Mouse (Mus musculus): ENCODE measurements around the gene Ptk7.

The Ptk7 gene

DNA sequence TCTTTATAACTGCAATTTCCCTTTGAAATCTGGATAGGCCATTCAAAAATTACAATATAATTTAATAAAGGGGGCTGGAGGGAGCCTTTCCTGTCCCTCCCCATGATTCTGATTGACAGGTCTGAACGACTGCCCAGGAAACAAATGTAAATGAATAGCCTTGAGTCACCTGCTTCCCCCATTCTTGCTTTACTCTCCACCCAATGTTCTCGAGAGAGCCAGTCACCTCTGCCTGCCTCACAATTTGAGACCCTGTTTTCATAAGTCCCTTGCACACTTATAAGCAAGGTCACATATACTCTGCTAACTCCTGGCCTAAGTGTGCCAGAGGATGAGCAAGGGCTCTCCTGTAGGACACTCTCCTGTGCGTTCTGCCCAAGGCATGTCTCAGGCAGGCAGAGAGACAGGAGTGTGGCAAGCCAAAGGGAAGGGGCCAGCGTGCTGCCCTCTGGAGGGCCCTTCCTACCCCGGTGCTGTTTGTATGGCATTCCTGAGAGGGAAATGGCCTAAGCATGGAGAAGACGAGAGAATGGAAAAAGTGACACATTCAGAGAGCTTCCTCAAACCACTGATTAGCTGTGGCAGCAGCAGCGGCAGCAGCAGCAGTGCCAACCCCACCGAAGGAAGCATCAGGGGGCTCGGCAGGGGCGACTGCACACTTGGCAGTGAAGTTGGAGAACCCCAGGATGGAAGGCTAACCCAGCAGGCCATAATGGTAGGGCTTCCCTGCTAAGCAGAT is 5.3 kb downstream of the Ptk7 start:
- TF ChIP-seq GATA4 (IDR thresholded peaks at IDR 0.05; ENCODE audit: insufficient replicate concordance, low read length), result no peak

DNA sequence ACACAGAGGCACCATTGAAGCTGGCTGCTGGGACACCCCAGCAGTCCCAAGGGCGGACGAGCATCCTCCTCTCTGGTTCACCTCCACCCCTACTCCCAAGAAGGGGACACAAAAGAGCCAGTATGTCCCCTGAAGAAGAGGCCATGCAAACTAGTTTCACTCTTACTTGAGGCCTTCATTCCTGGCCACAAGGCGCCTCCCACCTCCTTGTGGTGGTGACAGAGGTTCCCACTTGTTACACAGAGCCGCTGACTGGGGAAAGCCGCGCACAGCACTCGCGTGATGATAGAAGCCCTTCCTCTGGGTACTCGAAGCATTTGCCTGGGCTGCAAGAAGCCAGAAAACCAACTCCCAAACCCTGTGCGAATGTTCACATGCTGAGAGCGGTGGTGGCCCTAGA is 7.0 kb downstream of the Ptk7 start:
- TF ChIP-seq GATA4 (IDR thresholded peaks at IDR 0.05; ENCODE audit: insufficient replicate concordance, low read length), result no peak

- TF ChIP-seq GATA4 (IDR thresholded peaks at IDR 0.05; ENCODE audit: insufficient replicate concordance, low read length), result peak; percentile 82; the same call in 1 of the 2 replicates
These were observed 8.0 kb downstream of the Ptk7 start for GRCm38 (mm10) chr17:46621324-46621723.

DNA sequence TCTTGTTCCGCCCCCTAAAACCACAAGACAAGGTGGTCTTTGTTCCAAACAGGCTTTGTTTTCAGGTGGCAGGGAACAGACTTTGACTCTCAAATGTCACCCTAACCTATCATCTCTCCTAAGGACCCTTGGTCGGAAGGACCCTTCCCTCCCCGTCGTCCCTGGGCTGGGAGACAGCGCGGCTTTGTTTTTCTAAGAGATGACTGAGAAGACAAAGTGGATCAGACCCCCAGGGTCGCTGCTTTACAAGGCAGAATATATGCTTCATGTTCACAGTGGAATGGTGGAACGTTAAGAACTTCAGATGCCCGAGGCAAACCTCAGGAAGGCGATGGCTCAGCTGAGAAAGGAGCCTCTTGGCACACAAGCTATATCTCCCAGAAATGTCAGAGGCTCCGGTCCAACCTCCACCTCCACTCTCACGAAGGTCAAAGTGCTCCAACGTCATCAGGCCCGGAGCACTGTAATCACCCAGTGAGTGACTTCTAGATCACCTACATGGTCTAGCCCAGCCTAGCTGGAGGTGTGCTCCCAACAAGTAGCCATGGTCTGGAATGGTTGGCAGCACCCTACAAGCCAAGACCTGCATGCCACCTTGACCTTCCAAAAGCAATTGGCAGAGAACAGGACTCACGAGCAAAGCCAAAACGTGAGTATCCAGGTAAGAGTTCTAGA is 9.5 kb downstream of the Ptk7 start:
- TF ChIP-seq GATA4 (IDR thresholded peaks at IDR 0.05; ENCODE audit: insufficient replicate concordance, low read length), result no peak

DNA sequence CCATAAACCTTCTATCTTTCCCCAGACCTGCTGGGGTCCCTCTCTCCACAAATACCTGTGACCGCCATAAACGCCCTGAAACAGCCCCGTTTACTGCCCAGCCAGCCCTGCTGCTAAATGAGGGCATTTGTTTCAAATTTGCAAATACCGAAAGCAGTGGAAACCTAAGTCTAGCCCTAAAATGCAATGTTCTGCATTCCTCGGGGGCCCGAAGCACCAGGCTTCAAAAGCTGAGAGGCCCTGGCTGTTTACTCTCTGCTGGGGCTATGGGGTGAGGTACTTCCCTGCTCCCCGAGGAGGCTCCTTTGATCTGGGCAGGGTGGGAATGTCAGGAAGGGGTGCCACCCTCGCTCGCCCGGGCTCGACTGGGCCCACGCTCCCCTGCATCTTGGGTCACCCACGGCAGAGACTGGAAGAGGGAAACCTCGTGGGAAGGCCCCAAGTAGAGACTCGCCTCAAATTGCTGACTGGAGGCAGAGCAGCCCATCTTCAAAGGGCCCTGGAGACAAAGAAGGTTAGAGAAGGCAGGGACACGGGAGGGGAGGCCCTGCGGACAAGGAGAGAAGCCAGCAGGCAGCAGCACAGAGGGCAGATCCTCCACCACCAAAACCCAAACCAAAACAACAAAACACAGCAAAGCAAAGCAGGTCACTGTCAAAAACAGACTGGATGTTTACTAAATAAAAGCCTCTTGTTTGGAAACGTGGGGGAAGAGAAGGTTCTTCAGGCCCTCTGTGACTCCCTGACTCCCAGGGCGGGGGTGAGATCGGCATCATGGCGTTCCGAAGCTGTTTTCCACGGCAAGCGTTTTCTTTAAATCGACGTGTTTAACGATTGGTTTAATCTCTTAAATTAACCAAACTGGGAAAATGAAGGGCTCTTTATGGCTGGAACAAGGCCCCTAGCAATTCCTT is 10.3 kb downstream of the Ptk7 start:
- no peak for TF ChIP-seq GATA4 (IDR thresholded peaks at IDR 0.05; ENCODE audit: insufficient replicate concordance, low read length)

GRCm38 (mm10) chr17:46618394-46618768 is 10.9 kb downstream of the Ptk7 start:
- TF ChIP-seq GATA4 (IDR thresholded peaks at IDR 0.05; ENCODE audit: insufficient replicate concordance, low read length), result no peak

GRCm38 (mm10) chr17:46617799-46618198 is 11.5 kb downstream of the Ptk7 start:
- no peak for TF ChIP-seq GATA4 (IDR thresholded peaks at IDR 0.05; ENCODE audit: insufficient replicate concordance, low read length)

DNA sequence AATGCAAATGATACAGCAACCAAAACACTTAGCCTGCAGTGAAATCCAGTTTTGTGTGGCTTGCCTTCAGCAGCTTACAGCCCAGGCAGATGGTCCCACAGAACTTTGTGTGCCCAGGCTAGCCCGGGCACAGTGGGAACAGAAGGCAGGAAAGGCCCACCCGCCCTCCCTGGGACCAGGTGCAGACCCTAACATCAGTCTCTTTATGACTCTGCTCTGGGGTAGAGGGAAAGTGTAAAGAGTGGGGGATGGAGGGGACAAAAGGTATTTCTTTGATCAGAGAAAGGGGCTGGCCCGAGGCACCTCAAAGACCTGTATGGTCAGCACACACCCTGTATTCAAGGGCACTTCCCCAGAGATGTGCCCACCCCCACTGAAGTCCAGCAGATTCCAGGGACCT is 16.1 kb downstream of the Ptk7 start:
- TF ChIP-seq GATA4 (IDR thresholded peaks at IDR 0.05; ENCODE audit: insufficient replicate concordance, low read length), result no peak

GRCm38 (mm10) chr17:46612820-46613219 is 16.5 kb downstream of the Ptk7 start:
- no peak for TF ChIP-seq GATA4 (IDR thresholded peaks at IDR 0.05; ENCODE audit: insufficient replicate concordance, low read length)

DNA sequence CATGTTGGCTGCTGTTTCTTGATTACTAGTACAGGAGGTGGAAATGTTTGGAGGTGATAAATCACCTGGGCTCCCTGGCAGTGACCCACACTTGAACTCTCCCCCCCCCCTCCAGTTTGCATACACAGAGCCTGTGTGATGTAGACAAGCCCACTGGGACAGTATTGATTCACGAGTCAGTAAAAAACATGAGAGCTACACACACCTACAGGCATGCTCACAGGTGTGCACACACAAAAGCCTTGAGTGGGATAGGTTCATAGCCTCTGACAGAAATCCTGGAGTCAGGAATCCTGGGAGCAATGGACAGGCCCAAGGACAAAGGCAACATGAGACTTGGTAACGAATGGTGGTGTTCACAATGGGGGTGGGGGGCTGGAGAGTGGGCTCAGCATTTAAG is 17.1 kb downstream of the Ptk7 start:
- no peak for TF ChIP-seq GATA4 (IDR thresholded peaks at IDR 0.05; ENCODE audit: insufficient replicate concordance, low read length)

DNA sequence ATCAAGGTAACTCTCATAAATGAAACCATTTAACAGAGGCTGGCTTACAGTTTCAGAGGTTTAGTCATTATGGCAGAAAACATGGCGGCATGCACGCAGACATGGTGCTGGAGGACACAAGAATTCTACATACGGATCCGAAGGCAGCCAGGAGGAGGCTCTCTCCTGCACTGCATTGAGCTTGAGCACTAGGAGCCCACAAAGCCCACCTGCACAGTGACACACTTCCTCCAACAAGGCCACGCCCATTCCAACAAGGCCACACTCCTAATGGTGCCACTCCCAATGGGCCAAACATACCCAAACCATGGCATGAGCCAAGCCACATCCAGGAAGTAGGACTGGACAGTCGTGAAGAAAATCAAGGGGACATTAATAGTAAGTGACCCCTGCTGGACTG is 18.0 kb downstream of the Ptk7 start:
- TF ChIP-seq GATA4 (IDR thresholded peaks at IDR 0.05; ENCODE audit: insufficient replicate concordance, low read length), result no peak

GRCm38 (mm10) chr17:46609721-46610514 is 19.4 kb downstream of the Ptk7 start:
- TF ChIP-seq GATA4 (IDR thresholded peaks at IDR 0.05; ENCODE audit: insufficient replicate concordance, low read length), result no peak

DNA sequence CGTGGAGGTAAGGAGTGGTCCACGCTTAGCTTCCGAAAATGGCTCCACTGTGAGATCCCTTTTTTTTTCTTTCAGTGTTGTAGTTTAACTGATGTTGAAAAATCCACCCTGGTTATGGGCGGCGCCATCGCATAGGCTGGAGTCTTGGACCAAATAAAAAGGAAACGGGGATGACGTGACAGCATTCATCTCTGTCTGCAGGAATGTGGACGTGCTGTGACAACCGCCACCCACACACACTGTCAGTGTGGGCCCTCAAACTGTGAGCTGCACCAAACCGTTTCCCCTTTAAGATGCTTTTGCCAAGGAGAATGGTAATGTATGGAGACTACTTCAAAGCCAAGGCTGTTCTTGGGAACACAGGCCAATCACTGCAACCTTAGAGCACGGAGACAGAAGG is 23.3 kb downstream of the Ptk7 start:
- no peak for TF ChIP-seq GATA4 (IDR thresholded peaks at IDR 0.05; ENCODE audit: insufficient replicate concordance, low read length)

- TF ChIP-seq GATA4 (IDR thresholded peaks at IDR 0.05; ENCODE audit: insufficient replicate concordance, low read length), result no peak
These were observed 24.2 kb downstream of the Ptk7 start for GRCm38 (mm10) chr17:46605126-46605525.

GRCm38 (mm10) chr17:46603229-46603628 is 26.1 kb downstream of the Ptk7 start:
- TF ChIP-seq GATA4 (IDR thresholded peaks at IDR 0.05; ENCODE audit: insufficient replicate concordance, low read length), result no peak

Data from liver, adult (tissue).